ENCODE assay signal across 28 mouse cellular contexts in the genomic region with DNA sequence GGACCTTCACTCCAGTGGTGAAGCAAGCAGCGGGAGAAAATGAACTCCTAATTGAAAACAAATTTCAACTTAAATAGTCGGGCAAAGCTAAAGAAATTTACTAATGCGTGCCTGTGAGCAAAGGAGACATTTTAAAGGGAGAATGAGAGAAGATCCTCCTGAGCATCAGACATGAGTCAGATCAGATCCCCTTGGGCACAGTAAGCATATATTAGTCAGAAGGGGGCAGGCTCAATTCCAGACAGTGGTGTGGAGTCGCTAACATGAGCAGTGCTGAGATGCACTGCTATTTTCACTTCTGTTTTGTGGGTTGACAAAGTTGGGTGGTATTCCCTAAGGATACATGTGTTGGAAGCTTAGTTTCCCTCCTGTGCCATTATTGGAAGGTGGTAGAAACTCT.
DNase-seq lines count a peak whose midpoint lies in the region; ATAC-seq and TF ChIP-seq lines count a peak whose summit lies in the region.
"Had no signal": no experiment of that assay in that cellular context is flagged by ENCODE, and none has a peak within 500 bp of the region (broad histone marks: within the 10 kb centered on the region; RNA-seq: fewer than 3 reads in every experiment).

No protein-coding gene starts in this region.

- no peaks in the 10 kb centered on the region for H3K79me2 ChIP-seq in C2C12 (ENCODE audit: control insufficient read depth, insufficient read depth)

- 72% methylated on average over 4 of the region's 4 CpGs for WGBS in heart, embryonic 12.5 days

- no peaks in the 10 kb centered on the region for H3K9me3 ChIP-seq in heart, embryonic 12.5 days (replicated peaks)
- H3K9me3 ChIP-seq: embryonic facial prominence, embryonic 12.5 days; embryonic facial prominence, embryonic 15.5 days; forebrain, embryonic 12.5 days; forebrain, embryonic 15.5 days; heart, embryonic 13.5 days had no signal

- DNase-seq in frontal cortex, postnatal 36 days (ENCODE audit: low spot score in 2 of 2) = no peak
- DNase-seq in brain, adult 2 months (ENCODE audit: low read depth, low spot score) = peak; percentile 42
- no peak for DNase-seq in heart, adult 8-10 months (ENCODE audit: low spot score)
- DNase-seq in B cell, adult 2 months = no peak
- DNase-seq: adrenal gland, adult 8-10 months; adrenal gland, postnatal 25 days; cerebellum, adult 18-20 months; cerebellum, adult 9-11 months; cerebellum, postnatal 25 days; gastrocnemius, adult 2 months; gastrocnemius, postnatal 14 days; heart, adult 11 months; heart, postnatal 14 days; heart, postnatal 4 days had no signal

- no peak overlapping the region for H3K27ac ChIP-seq in heart, embryonic 12.5 days (ENCODE audit: poor library complexity, severe bottlenecking)
- H3K27ac ChIP-seq: embryonic facial prominence, embryonic 12.5 days; embryonic facial prominence, embryonic 15.5 days; forebrain, embryonic 12.5 days; forebrain, embryonic 15.5 days; gastrocnemius, adult 2 months; heart, embryonic 13.5 days; hindbrain, embryonic 14.5 days; hindbrain, postnatal 0 days had no signal

- H3ac ChIP-seq in C2C12 (ENCODE audit: control insufficient read depth, insufficient read length, low read depth) = no peak overlapping the region

- no peak overlapping the region for H3K4me3 ChIP-seq in C2C12 (ENCODE audit: insufficient read depth, poor library complexity, severe bottlenecking)
- H3K4me3 ChIP-seq in heart, embryonic 12.5 days = no peak overlapping the region
- H3K4me3 ChIP-seq: embryonic facial prominence, embryonic 12.5 days; embryonic facial prominence, embryonic 15.5 days; erythroblast, embryonic 14.5 days; forebrain, embryonic 12.5 days; forebrain, embryonic 15.5 days; gastrocnemius, adult 2 months; heart, embryonic 13.5 days had no signal

- H3K27me3 ChIP-seq in C2C12 (ENCODE audit: control insufficient read depth, insufficient read depth, insufficient read length) = no peaks in the 10 kb centered on the region
- H3K27me3 ChIP-seq in heart, embryonic 12.5 days (replicated peaks) = no peaks in the 10 kb centered on the region
- H3K27me3 ChIP-seq: embryonic facial prominence, embryonic 12.5 days; embryonic facial prominence, embryonic 15.5 days; forebrain, embryonic 12.5 days; forebrain, embryonic 15.5 days; heart, embryonic 13.5 days had no signal

- H3K79me3 ChIP-seq in C2C12 (ENCODE audit: low read depth) = no peaks in the 10 kb centered on the region

- no peak overlapping the region for H3K4me2 ChIP-seq in heart, embryonic 12.5 days
- H3K4me2 ChIP-seq: embryonic facial prominence, embryonic 12.5 days; embryonic facial prominence, embryonic 15.5 days; forebrain, embryonic 12.5 days; forebrain, embryonic 15.5 days; heart, embryonic 13.5 days; hindbrain, embryonic 14.5 days had no signal

- H3K9ac ChIP-seq in heart, embryonic 12.5 days = no peak overlapping the region
- H3K9ac ChIP-seq: embryonic facial prominence, embryonic 12.5 days; embryonic facial prominence, embryonic 15.5 days; forebrain, embryonic 12.5 days; forebrain, embryonic 15.5 days; heart, embryonic 13.5 days; hindbrain, embryonic 14.5 days had no signal

- no peaks in the 10 kb centered on the region for H3K36me3 ChIP-seq in C2C12 (ENCODE audit: control insufficient read depth, insufficient read depth)
- no peaks in the 10 kb centered on the region for H3K36me3 ChIP-seq in heart, embryonic 12.5 days
- H3K36me3 ChIP-seq: embryonic facial prominence, embryonic 12.5 days; embryonic facial prominence, embryonic 15.5 days; forebrain, embryonic 12.5 days; forebrain, embryonic 15.5 days; heart, embryonic 13.5 days had no signal

- ATAC-seq in frontal cortex, adult (ENCODE audit: low TSS enrichment) = 0 out of 2 replicates have a peak, but pooled peaks have one; percentile 41
- ATAC-seq in heart, embryonic 12.5 days (ENCODE audit: insufficient number of reproducible peaks, low FRiP score) = no peak
- ATAC-seq: activated CD4-positive, CD25-positive, alpha-beta regulatory T cell, adult 4 months; forebrain, embryonic 15.5 days; hindbrain, postnatal 0 days; inflammation-experienced regulatory T-cells, adult 6 months; intestine, embryonic 16.5 days had no signal

- TF ChIP-seq CTCF in C2C12 (IDR thresholded peaks at IDR 0.05; ENCODE audit: control insufficient read depth, insufficient read depth, insufficient read length) = no peak

- no peaks in the 10 kb centered on the region for H3K4me1 ChIP-seq in heart, embryonic 12.5 days (replicated peaks)
- H3K4me1 ChIP-seq: embryonic facial prominence, embryonic 12.5 days; forebrain, embryonic 12.5 days; forebrain, embryonic 15.5 days; heart, embryonic 13.5 days had no signal

TF ChIP-seq in C2C12, 6 proteins besides CTCF, POLR2A, EP300 and RAD21:
- TF ChIP-seq MAX (IDR thresholded peaks at IDR 0.05) (peak; percentile 84), CEBPB (IDR thresholded peaks at IDR 0.05; ENCODE audit: low read depth) (no peak), MYOD1 (IDR thresholded peaks at IDR 0.05; ENCODE audit: control insufficient read depth, insufficient read length, low read depth) (no peak), FOSL1 (IDR thresholded peaks at IDR 0.05; ENCODE audit: insufficient read depth, low read length, poor library complexity, severe bottlenecking) (peak; percentile 67), MYOG (IDR thresholded peaks at IDR 0.05; ENCODE audit: control insufficient read depth, extremely low read depth, insufficient read length) (no peak), USF1 (IDR thresholded peaks at IDR 0.05; ENCODE audit: low read depth) (no peak)
TF ChIP-seq in C2C12: peak in this region for 2.
